Mouse (Mus musculus) heart, embryonic 14.5 days (tissue): ENCODE measurements around the gene Ankrd24. TPM values are rescaled to one million over a fixed set of nuclear protein-coding genes. Genes with fewer than 3 reads are reported as not detected.
A peak's percentile ranks its signal among the peaks of the same experiment; 100 is the strongest.

Experiments
- ATAC-seq: fragments of 200-750 bp; cut with Nextera tagmentation; 2 replicates; pipeline ENCODE4 v1.8.0; 2017; ENCODE audit warnings: low read depth, moderate TSS enrichment; ENCODE audit not compliant: insufficient number of reproducible peaks, insufficient read depth, low FRiP score
- H3K27ac ChIP-seq, 2 experiments: fragments of 200-500 bp in 1 of 2; fragments of 300-500 bp in 1 of 2; sonication (generic) in 1 of 2; replicated peaks in 1 of 2; 2 replicates each; pipeline ENCODE4 v1.5.1; 2012 to 2014; ENCODE audit warnings: low read depth in 2 of 2, low read length in 2 of 2, control low read depth in 1 of 2, mild to moderate bottlenecking in 1 of 2, mixed read lengths in 1 of 2; ENCODE audit not compliant: control insufficient read depth in 1 of 2, insufficient read depth in 1 of 2
- H3K27me3 ChIP-seq: fragments of 300-500 bp; sonication (generic); 2 replicates; pipeline ENCODE4 v1.6.1; 2014; ENCODE audit warnings: mild to moderate bottlenecking, low read length, control low read depth; ENCODE audit not compliant: control insufficient read depth, insufficient read depth
- H3K36me3 ChIP-seq: fragments of 300-500 bp; sonication (generic); 2 replicates; pipeline ENCODE4 v1.6.1; 2014; ENCODE audit warnings: mild to moderate bottlenecking, control low read depth, low read length, mixed read lengths; ENCODE audit not compliant: control insufficient read depth, insufficient read depth
- H3K4me1 ChIP-seq, 2 experiments: fragments of 200-500 bp in 1 of 2; fragments of 300-500 bp in 1 of 2; sonication (generic) in 1 of 2; 2 replicates each; pipeline ENCODE4 v1.6.1; 2012 to 2014; ENCODE audit warnings: low read length in 2 of 2, control low read depth in 1 of 2, mixed read lengths in 1 of 2; ENCODE audit not compliant: control insufficient read depth in 2 of 2, insufficient read depth in 2 of 2
- H3K4me2 ChIP-seq: fragments of 300-500 bp; sonication (generic); 2 replicates; pipeline ENCODE4 v1.6.1; 2014; ENCODE audit warnings: mild to moderate bottlenecking, low read length
- H3K4me3 ChIP-seq, 2 experiments: fragments of 200-500 bp in 1 of 2; fragments of 300-500 bp in 1 of 2; sonication (generic) in 1 of 2; 2 replicates each; pipeline ENCODE4 v1.5.1; 2012 to 2014; ENCODE audit warnings: low read length in 2 of 2, mild to moderate bottlenecking in 2 of 2, control low read depth in 1 of 2, low read depth in 1 of 2, moderate library complexity in 1 of 2; ENCODE audit not compliant: control insufficient read depth in 1 of 2, insufficient read depth in 1 of 2
- H3K9ac ChIP-seq: fragments of 300-500 bp; sonication (generic); 2 replicates; pipeline ENCODE4 v1.6.1; 2014; ENCODE audit warnings: mild to moderate bottlenecking, low read length
- H3K9me3 ChIP-seq: fragments of 300-500 bp; sonication (generic); 2 replicates; pipeline ENCODE4 v1.6.1; 2016; ENCODE audit warnings: low read length, control low read depth; ENCODE audit not compliant: control insufficient read depth
- WGBS: fragments of 180-500 bp; shearing (Covaris S2); extraction: QIAGEN DNeasy Blood & Tissue Kit; methylation state at CpG from one replicate; pipeline ENCODE4 v1.1.7; 2014; 5-methylcytosine and 5-hydroxymethylcytosine counted together
- polyA plus RNA-seq: library from polyadenylated mRNA; unstranded; fragments of >200 nt; fragmentation: Nextera tagmentation; extraction: Ambion mirVana; gene quantifications from 2 replicates; pipeline ENCODE4 v1.2.1, GENCODE M21; 2014

Ankrd24 gene
- polyA plus RNA-seq, result 8.1 and 9.0 TPM in 2 replicates

DNA sequence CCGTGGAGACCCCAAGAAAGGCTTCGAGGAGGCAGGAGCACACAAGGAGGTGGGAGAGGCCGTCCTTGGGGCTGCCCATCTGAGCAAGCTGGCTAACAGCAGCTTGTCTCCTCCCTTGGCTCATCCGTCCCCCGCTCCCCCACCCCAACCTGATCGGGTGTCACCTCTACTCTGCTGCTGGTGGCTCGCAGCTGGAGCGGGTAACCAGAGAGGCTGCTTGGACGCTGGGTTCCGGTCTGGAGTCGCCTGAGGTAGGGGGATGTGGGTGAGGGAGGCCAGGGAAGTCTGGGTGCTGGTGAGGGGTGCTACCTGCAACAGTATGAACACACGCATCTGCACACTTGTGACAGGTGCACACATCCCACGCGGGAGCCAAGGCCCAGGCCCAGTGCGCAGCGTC lies at the start of gene Ankrd24:
Gene Ankrd24, plus strand, starts transcription at position 151 of the 400 bp plus-strand sequence.
- Histone ChIP-seq H3K9me3 (no peaks in the 10 kb centered on the region), H3K4me1 (peaks cover 11 to 14% of the 10 kb centered on the region in 2 experiments), H3K4me2 (peak within 1 kb of the TSS; percentile 79), H3K9ac (peak within 1 kb of the TSS; percentile 78), H3K36me3 (peaks cover 25% of the 10 kb centered on the region), H3K27me3 (no peaks in the 10 kb centered on the region), H3K27ac (peak within 1 kb of the TSS; percentile 90 to 94), H3K4me3 (peak within 1 kb of the TSS; percentile 69 to 89)
- ATAC-seq, result no peak
- WGBS, result 76% methylated on average over 15 of the region's 16 CpGs

DNA sequence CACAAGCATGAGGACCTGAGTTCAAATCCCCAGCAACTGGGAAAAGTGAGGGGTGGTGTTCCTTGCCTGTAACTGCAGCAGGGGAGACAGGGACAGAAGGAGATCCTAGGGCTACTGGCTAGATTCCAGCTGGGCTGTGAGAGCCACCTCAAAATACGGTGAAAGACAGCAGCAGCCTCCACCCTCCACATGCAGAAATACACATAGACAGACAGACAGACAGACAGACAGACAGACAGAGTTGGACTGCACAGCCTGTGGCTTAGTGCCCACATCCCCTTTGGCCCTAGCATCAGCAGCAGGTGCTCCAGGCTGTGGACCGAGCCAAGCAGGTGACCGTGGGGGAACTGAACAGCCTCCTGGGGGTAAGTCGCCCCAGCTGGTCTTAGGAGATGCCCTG lies 48.4 kb upstream of the Ankrd24 start:
- Histone ChIP-seq H3K27ac (no peak overlapping the region), H3K27me3 (0 out of 2 replicates have a peak, but pooled peaks cover 7% of the 10 kb centered on the region), H3K9ac (no peak overlapping the region), H3K4me2 (no peak overlapping the region), H3K4me1 (peaks cover 9% of the 10 kb centered on the region in 2 experiments; a peak in 2 of 4 replicates), H3K36me3 (peaks cover 37% of the 10 kb centered on the region; the same call in 1 of the 2 replicates), H3K9me3 (no peaks in the 10 kb centered on the region), H3K4me3 (no peak overlapping the region)
- ATAC-seq, result no peak
- WGBS, result 65% methylated on average over 4 of the region's 4 CpGs

GRCm38 (mm10) chr10:81580441-81581070 lies 47.8 kb upstream of the Ankrd24 start:
- no peak for ATAC-seq

DNA sequence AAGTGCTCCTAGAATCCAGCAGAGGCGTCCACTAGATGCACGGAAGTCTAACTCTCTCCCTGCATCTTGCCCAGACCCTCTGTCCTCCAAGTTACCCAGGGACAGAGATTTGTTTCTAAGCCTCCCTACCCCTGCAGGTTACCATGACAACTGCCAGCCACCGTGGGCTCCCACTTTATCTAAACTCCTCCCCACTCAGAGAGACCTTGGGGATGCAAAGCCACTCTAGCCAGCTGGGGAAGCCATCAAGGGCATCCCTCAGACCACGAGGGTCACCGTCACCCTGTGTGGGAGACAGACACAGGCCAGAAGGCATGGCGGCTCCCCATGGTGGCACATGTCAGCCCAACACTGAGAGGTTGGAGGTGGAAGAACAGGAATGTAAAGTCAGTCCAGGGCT lies 45.0 kb upstream of the Ankrd24 start:
- Histone ChIP-seq H3K9ac (no peak overlapping the region), H3K4me2 (no peak overlapping the region), H3K4me3 (no peak overlapping the region), H3K36me3 (peaks cover 64% of the 10 kb centered on the region), H3K27me3 (0 out of 2 replicates have a peak, but pooled peaks cover 7% of the 10 kb centered on the region), H3K4me1 (peaks cover 3 to 4% of the 10 kb centered on the region in 2 experiments; a peak in 1 of 4 replicates), H3K9me3 (no peaks in the 10 kb centered on the region), H3K27ac (no peak overlapping the region)
- WGBS, result 51% methylated on average over 6 of the region's 6 CpGs
- no peak for ATAC-seq

More at GRCm38 (mm10) chr10:81580441-81581070, 47.8 kb upstream of the Ankrd24 start:
- Histone ChIP-seq H3K36me3 (peaks cover 43% of the 10 kb centered on the region), H3K4me1 (peaks cover 7% of the 10 kb centered on the region in 2 experiments; a peak in 2 of 4 replicates), H3K4me3 (no peak overlapping the region), H3K4me2 (no peak overlapping the region), H3K9ac (no peak overlapping the region), H3K27ac (no peak overlapping the region), H3K9me3 (no peaks in the 10 kb centered on the region), H3K27me3 (0 out of 2 replicates have a peak, but pooled peaks cover 7% of the 10 kb centered on the region)
- 49% methylated on average over 25 of the region's 25 CpGs for WGBS

- Histone ChIP-seq H3K4me2 (no peak overlapping the region), H3K27me3 (no peaks in the 10 kb centered on the region), H3K9ac (no peak overlapping the region), H3K4me1 (no peaks in the 10 kb centered on the region), H3K27ac (no peak overlapping the region), H3K36me3 (peaks cover 65% of the 10 kb centered on the region), H3K9me3 (no peaks in the 10 kb centered on the region), H3K4me3 (no peak overlapping the region)
- 69% methylated on average over 7 of the region's 7 CpGs for WGBS
- no peak for ATAC-seq
Observed at GRCm38 (mm10) chr10:81588739-81589138, 39.6 kb upstream of the Ankrd24 start.

- H3K9me3 ChIP-seq, result no peaks in the 10 kb centered on the region
- 56% methylated on average over 9 of the region's 9 CpGs for WGBS
- ATAC-seq, result no peak
- no peak overlapping the region for H3K27ac ChIP-seq
- H3K4me2 ChIP-seq, result no peak overlapping the region
- H3K9ac ChIP-seq, result no peak overlapping the region
- H3K27me3 ChIP-seq, result peaks cover 5% of the 10 kb centered on the region; the same call in 1 of the 2 replicates
- peaks cover 11 to 15% of the 10 kb centered on the region in 2 experiments for H3K4me1 ChIP-seq
- peaks cover 37% of the 10 kb centered on the region for H3K36me3 ChIP-seq
- H3K4me3 ChIP-seq, result no peak overlapping the region
Observed at GRCm38 (mm10) chr10:81591846-81592245, 36.5 kb upstream of the Ankrd24 start.

DNA sequence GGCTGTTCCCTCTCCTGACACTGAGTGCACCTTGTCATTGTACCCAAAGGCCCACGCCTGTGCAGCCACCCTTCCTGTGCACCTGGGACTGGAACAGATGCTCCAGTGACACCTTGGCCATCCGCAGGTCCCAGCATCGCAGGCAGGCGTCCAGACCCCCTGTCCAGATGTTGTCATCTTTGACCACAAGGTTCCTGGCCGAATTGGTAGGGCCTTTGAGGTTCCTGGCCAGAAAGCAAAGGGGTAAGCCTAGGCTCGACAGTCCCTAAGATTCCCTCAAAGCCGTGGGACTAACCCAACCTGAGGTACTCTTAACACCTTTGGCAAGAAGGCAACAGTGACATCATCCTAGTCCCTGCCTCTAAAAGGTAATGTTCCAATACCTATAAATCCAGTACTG lies 35.7 kb upstream of the Ankrd24 start:
- Histone ChIP-seq H3K4me2 (no peak overlapping the region), H3K4me3 (no peak overlapping the region), H3K9me3 (no peaks in the 10 kb centered on the region), H3K9ac (no peak overlapping the region), H3K4me1 (peaks cover 16 to 23% of the 10 kb centered on the region in 2 experiments), H3K36me3 (peaks cover 30% of the 10 kb centered on the region), H3K27ac (no peak overlapping the region), H3K27me3 (peaks cover 5% of the 10 kb centered on the region; the same call in 1 of the 2 replicates)
- WGBS, result 81% methylated on average over 7 of the region's 7 CpGs
- ATAC-seq, result no peak
